Mouse (Mus musculus): ENCODE data around the gene Gm10282. TPM values are rescaled to one million over a fixed set of nuclear protein-coding genes. Genes with fewer than 3 reads are reported as not detected.

Gene Gm10282
- polyA plus RNA-seq, 2 experiments from 2014 or later: 25.8 to 62.2 TPM

- peak; percentile 83 for ATAC-seq
Measured at GRCm38 (mm10) chr8:72295679-72296078, 9.4 kb downstream of the Gm10282 start.

- ATAC-seq: no peak
Measured at GRCm38 (mm10) chr8:72295125-72295524, 9.9 kb downstream of the Gm10282 start.

GRCm38 (mm10) chr8:72293309-72293708 is 11.8 kb downstream of the Gm10282 start:
- no peak for ATAC-seq

- peak; percentile 37 for ATAC-seq
Measured at GRCm38 (mm10) chr8:72291104-72291503, 14.0 kb downstream of the Gm10282 start.

GRCm38 (mm10) chr8:72289051-72289450 is 16.0 kb downstream of the Gm10282 start:
- no peak for ATAC-seq

GRCm38 (mm10) chr8:72285285-72285684 is 19.8 kb downstream of the Gm10282 start:
- ATAC-seq: no peak

GRCm38 (mm10) chr8:72281634-72282033 is 23.4 kb downstream of the Gm10282 start:
- ATAC-seq: no peak

- ATAC-seq: peak; percentile 86
Measured at GRCm38 (mm10) chr8:72279151-72279550, 25.9 kb downstream of the Gm10282 start.

- peak; percentile 34 for ATAC-seq
Measured at GRCm38 (mm10) chr8:72277244-72277643, 27.8 kb downstream of the Gm10282 start.

GRCm38 (mm10) chr8:72273807-72274206 is 31.3 kb downstream of the Gm10282 start:
- no peak for ATAC-seq

- no peak for ATAC-seq
Measured at GRCm38 (mm10) chr8:72273111-72273770, 31.8 kb downstream of the Gm10282 start.

GRCm38 (mm10) chr8:72272361-72272760 is 32.7 kb downstream of the Gm10282 start:
- peak; percentile 71 for ATAC-seq

GRCm38 (mm10) chr8:72271691-72272090 is 33.4 kb downstream of the Gm10282 start:
- no peak for ATAC-seq

GRCm38 (mm10) chr8:72271051-72271660 is 33.9 kb downstream of the Gm10282 start:
- ATAC-seq: no peak

GRCm38 (mm10) chr8:72270606-72271005 is 34.5 kb downstream of the Gm10282 start:
- ATAC-seq: no peak

GRCm38 (mm10) chr8:72268356-72268755 is 36.7 kb downstream of the Gm10282 start:
- ATAC-seq: no peak

GRCm38 (mm10) chr8:72267106-72267505 is 38.0 kb downstream of the Gm10282 start:
- no peak for ATAC-seq

- ATAC-seq: no peak
Measured at GRCm38 (mm10) chr8:72266671-72267070, 38.4 kb downstream of the Gm10282 start.

- ATAC-seq: no peak
Measured at GRCm38 (mm10) chr8:72265342-72265741, 39.7 kb downstream of the Gm10282 start.

- ATAC-seq: no peak
Measured at GRCm38 (mm10) chr8:72263451-72263850, 41.6 kb downstream of the Gm10282 start.

GRCm38 (mm10) chr8:72262756-72263155 is 42.3 kb downstream of the Gm10282 start:
- no peak for ATAC-seq

- ATAC-seq: no peak
Measured at GRCm38 (mm10) chr8:72261872-72262271, 43.2 kb downstream of the Gm10282 start.

- ATAC-seq: no peak
Measured at GRCm38 (mm10) chr8:72261431-72261830, 43.6 kb downstream of the Gm10282 start.

- ATAC-seq: peak; percentile 62
Measured at GRCm38 (mm10) chr8:72261019-72261418, 44.0 kb downstream of the Gm10282 start.

Data from activated CD4-positive, CD25-positive, alpha-beta regulatory T cell, adult 4 months (primary cell).